Mouse (Mus musculus) heart, adult 18-20 months (tissue): ENCODE results near the gene Chrnb1. TPM values are rescaled to one million over a fixed set of nuclear protein-coding genes. Genes with fewer than 3 reads are reported as not detected.

Source experiments
- DNase-seq, 2 experiments: peaks; one replicate each; pipeline ENCODE4 v3.0.0; 2021 to 2022; ENCODE audit warnings: mixed read lengths in 1 of 2
- long read RNA-seq, 2 experiments: library from polyadenylated mRNA; stranded (forward); transcript quantifications; one replicate each; pipeline ENCODE4 v2.0.0; 2021
- total RNA-seq, 2 experiments: library from RNA; stranded (reverse); gene quantifications; 2 replicates each; pipeline ENCODE4 v1.2.3; 2021

Chrnb1 gene
- total RNA-seq, result 1 to 10 TPM; 2.0 to 4.6 TPM
- long read RNA-seq, experiment 1, partial matches to known transcripts, result 0 of 1 reads
- long read RNA-seq, experiment 1, other reads (novel, unspliced or antisense), result 0 of 1 reads
- long read RNA-seq, experiment 2, result 0 reads

GRCm38 (mm10) chr11:69795168-69795982 lies at the start of gene Chrnb1:
Chrnb1 (minus strand) TSS chr11:69795943.
- peak; percentile 94 to 99 for DNase-seq

DNA sequence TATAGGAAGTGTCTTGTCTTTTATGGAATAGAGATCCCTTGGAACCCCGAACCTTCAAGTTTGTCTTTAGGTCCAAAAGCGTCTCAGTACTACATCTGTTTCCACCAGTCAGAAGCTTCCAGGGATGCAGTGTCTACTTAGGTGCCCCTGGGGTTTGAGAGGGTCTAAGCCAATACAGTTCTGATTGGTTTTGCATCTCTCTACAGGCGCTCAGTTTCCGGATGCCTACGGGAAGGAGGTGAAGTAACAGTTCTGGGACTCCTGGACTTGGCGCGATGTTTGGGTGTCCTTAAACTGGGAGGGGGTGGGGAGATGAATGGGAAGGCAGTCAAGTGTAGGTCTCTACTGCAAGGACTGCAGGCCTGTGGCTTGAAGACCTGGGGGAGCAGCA lies 43.0 kb upstream of the Chrnb1 start:
- no peak for DNase-seq

GRCm38 (mm10) chr11:69837952-69838713 lies 42.4 kb upstream of the Chrnb1 start, which contains the start of gene Tmem256:
Tmem256 (plus strand) TSS chr11:69838514.
- peak; percentile 97 to 99 for DNase-seq

DNA sequence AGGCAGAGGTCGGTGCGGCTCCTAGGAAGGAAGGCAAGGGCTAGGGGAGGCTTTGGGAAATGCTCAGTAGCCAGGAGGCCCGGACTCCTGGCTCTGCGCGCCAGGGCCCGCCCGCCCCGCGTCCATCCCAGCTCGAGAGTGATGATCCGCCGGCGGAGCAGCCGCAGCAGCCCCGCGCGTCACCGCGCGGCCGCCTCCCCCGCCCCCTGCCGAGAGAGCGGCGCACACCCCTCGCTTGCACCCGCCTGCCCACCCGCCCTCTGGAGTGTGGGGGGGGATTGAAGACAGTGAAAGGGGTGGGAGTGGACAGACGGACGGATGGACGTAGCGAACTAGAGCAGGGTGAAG lies 41.8 kb upstream of the Chrnb1 start, which contains the start of gene Nlgn2:
TSS of gene Nlgn2 (minus strand) at position 181 of the 348 bp plus-strand sequence.
- no peak for DNase-seq

DNA sequence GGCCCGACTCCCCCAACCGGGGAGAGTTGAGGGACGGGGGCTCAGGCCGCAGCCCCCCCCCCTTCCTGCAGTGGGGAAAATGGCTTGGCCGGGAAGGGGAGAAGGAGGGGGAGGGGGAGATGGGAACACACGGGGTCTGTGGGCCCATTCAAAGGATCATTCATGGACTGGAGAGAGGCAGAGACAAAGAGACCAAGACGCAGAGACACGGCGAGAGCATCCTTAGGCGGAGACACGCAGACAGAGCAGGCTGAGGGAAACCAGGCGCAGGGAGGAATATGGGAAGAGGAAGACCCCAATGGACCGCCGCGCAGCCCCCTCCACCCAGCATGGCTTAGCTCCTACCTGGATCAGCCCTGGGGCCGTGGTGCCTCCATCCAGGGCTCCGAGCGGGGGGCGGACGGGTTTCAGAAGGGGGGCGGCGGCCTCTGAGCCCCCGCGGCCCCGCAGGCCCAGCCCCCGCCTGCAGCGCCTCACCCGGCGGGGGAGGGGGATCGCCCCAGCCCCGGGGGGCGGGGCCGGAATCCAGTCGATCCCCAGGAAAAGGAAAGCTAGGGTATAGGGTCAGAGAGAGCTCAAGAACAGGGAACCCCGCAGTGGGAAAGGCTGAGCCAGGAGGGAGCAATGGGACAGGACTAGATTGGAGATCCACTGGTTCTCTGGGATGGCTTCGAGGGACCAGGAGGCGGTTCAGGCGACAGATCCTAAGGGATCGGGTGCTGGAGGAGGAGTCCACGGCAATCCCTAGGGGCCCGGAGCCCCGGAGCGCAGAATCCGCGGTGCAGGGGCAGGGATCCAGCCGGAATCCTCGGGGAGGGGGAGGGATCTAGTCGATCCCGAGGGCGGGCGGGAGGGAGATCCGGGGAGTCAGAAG lies 41.2 kb upstream of the Chrnb1 start:
- DNase-seq, result peak; percentile 54 to 69

GRCm38 (mm10) chr11:69835966-69836335 lies 40.2 kb upstream of the Chrnb1 start:
- DNase-seq, result no peak

- no peak for DNase-seq
Measured at GRCm38 (mm10) chr11:69835326-69835965, 39.7 kb upstream of the Chrnb1 start.

- DNase-seq, result no peak
Measured at GRCm38 (mm10) chr11:69834001-69834549, 38.3 kb upstream of the Chrnb1 start.

DNA sequence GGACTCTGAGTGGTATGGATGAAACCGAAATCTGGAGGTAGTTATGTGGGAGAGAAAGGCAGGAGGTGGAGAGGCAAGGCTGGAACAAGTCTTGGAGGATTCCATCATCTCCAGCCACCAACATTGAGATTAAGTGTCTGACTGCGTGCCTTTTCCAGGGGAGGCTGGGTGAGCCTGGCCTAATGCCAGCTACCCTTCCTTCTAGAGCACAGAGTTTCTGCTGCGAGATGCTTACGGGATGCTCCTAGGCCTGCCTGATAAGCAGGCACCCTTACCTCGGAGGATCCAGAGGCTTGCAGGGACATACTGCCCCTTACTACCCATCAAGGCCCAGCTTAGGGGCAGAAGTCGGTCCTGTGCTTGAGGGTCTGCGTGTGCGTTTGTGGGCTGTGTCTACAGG lies 37.8 kb upstream of the Chrnb1 start:
- DNase-seq, result no peak

- DNase-seq, result no peak
Measured at GRCm38 (mm10) chr11:69828832-69829231, 33.1 kb upstream of the Chrnb1 start.

DNA sequence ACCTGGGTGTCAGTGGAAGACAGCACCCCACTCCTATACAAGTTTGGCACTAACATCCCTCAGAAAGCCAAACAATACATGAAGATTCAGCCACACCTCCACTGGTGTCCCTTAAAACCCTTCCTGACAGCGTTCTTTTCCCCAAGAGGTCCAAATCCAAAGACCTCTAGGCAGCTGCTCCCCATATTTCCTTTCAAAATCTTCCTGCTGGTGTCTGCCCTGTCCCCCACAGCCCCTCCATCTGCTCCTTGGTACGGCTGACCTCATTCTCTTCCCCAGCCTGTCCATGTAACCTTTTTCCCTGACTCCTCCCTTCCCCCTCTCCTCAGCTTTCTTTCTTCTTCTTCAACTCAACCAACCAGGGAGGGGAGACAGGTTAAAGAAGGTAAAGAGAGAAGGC lies 27.7 kb upstream of the Chrnb1 start:
- no peak for DNase-seq

- no peak for DNase-seq
Measured at GRCm38 (mm10) chr11:69822080-69822479, 26.3 kb upstream of the Chrnb1 start, which contains the start of gene Spem1. Spem1 (minus strand) TSS chr11:69822180.

- no peak for DNase-seq
Measured at GRCm38 (mm10) chr11:69818871-69819270, 23.1 kb upstream of the Chrnb1 start.

- DNase-seq, result no peak
Measured at GRCm38 (mm10) chr11:69818365-69818764, 22.6 kb upstream of the Chrnb1 start, which contains the start of gene Spem2. Spem2 (minus strand) TSS chr11:69818465.

DNA sequence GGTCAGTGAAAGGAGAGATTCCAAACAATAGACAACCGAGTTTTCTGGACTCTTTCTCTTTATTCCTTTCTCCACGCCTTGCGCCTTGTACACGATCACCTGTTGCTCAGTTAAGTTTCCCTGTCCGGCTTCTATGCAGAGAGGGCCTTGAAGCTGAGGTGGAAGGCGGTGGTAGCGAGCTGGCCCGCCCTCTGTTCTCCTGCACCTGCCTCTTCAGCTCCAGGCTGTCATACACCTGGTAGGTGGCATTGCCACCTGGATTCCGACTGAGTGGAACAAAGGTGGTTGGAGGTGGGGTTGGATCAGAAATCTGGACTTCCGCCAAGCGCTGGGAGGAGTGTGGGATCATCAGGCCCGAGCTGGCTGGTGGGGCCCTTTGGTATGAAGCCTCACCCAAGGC lies 20.8 kb upstream of the Chrnb1 start:
- no peak for DNase-seq

- DNase-seq, result no peak
Measured at GRCm38 (mm10) chr11:69815155-69815554, 19.4 kb upstream of the Chrnb1 start, which contains the start of gene Gm39566. Gm39566 (minus strand) TSS chr11:69815298.

DNA sequence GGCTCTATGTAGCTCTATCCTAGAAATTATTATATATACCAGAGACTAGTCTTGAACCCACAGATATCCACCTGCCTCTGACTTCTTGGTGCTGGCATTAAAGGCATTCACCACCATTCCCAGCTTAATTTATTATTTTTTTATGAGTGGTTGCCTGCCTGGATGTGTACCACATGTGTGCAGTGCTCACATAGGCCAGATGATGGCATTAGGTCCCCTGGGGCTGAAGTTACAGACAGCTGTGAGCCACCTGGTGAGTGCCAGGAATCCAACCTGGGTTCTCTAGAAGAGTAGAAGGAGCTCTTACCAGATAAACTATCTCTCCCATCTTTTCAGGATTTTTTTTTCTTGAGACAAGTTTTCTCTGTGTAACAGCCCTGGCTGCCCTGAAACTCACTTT lies 14.5 kb upstream of the Chrnb1 start:
- DNase-seq, result no peak

- no peak for DNase-seq
Measured at GRCm38 (mm10) chr11:69807641-69808040, 11.9 kb upstream of the Chrnb1 start.

- DNase-seq, result no peak
Measured at GRCm38 (mm10) chr11:69806378-69806777, 10.6 kb upstream of the Chrnb1 start.

GRCm38 (mm10) chr11:69804972-69805909 lies 9.5 kb upstream of the Chrnb1 start, which contains the start of gene Tmem102:
Tmem102 (minus strand) TSS chr11:69805624.
- no peak for DNase-seq
